9 mouse cellular contexts compared by ENCODE assay signal in the genomic region with DNA sequence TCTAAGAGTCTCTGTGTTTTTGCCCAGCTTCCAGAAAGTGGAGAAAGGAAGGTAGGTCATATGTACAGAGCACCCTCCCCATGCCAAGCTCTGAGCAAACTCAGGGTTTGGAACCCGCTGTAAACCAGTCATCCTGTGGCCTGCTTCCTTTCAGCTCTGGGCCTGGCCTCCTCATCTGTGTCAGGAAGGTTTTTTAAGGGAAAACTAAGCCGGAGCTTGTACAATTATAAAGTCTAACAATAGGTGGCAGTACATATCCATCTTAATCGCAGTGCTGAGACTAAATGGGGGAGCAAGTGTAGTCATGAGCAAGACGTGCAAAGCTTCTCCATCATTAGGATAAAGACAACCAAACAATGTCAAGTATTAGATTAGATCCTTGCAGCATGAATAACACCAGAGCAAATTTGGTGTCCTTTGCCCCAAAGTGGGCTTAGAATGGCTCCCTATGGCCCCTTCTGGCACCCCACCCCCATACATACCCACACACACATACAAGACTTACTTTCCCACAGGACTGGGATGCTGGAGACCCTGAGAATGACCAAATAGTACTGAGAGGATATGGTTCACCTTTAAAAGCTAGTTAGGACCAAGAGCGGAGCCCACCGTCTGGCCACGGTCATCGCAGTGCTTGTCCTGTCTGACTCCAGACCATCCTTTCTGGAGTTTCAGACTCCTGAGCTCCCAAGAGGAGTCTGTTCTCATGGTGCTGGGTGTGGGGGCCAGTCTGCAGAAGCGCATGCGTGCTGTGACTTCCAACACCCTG.
DNase-seq lines count a peak whose midpoint lies in the region; ATAC-seq lines count a peak whose summit lies in the region.
"Had no signal": no experiment of that assay in that cellular context is flagged by ENCODE, and none has a peak within 500 bp of the region (broad histone marks: within the 10 kb centered on the region; RNA-seq: fewer than 3 reads in every experiment).

No protein-coding gene starts in this region.

- no peaks in the 10 kb centered on the region for H3K36me3 ChIP-seq in intestine, embryonic 15.5 days

- no peak overlapping the region for H3K9ac ChIP-seq in intestine, embryonic 15.5 days

- no peak overlapping the region for H3K4me2 ChIP-seq in intestine, embryonic 15.5 days (replicated peaks)

- peak; percentile 43; the same call in 1 of the 2 replicates for ATAC-seq in intestine, embryonic 15.5 days

- no peak overlapping the region for H3K27ac ChIP-seq in intestine, embryonic 15.5 days
- H3K27ac ChIP-seq: macrophage had no signal

- H3K4me3 ChIP-seq in intestine, embryonic 15.5 days (replicated peaks) = no peak overlapping the region

- no peaks in the 10 kb centered on the region for H3K9me3 ChIP-seq in intestine, embryonic 15.5 days

- no peaks in the 10 kb centered on the region for H3K27me3 ChIP-seq in intestine, embryonic 15.5 days (replicated peaks)

- WGBS in intestine, embryonic 15.5 days = 71% methylated on average over 10 of the region's 10 CpGs

- DNase-seq in kidney, postnatal 14 days = peak; percentile 34
- no peak for DNase-seq in kidney, postnatal 4 days
- peak; percentile 41 for DNase-seq in MEL-GATA-1-ER (ENCODE audit: extremely low read depth, low read depth)
- DNase-seq in embryo, embryonic 11 days = peak; percentile 68
- DNase-seq in naive thymus-derived CD4-positive, alpha-beta T cell, adult 2 months (ENCODE audit: low read depth) = peak; percentile 76
- DNase-seq in urinary bladder, postnatal 4 days (ENCODE audit: low spot score in 2 of 2) = no peak
- DNase-seq in layer of hippocampus, adult 11-12 months (ENCODE audit: low spot score) = no peak

- no peaks in the 10 kb centered on the region for H3K4me1 ChIP-seq in intestine, embryonic 15.5 days (replicated peaks)

Comparison
In these comparisons a context has a peak if more than half of its experiments do, and no peak if none do; other contexts are left out.
1. DNase-seq: peak in kidney, postnatal 14 days (single experiment), MEL-GATA-1-ER (single experiment), embryo, embryonic 11 days (single experiment) and naive thymus-derived CD4-positive, alpha-beta T cell, adult 2 months (single experiment); none in kidney, postnatal 4 days (0 of 2), urinary bladder, postnatal 4 days (0 of 2) and layer of hippocampus, adult 11-12 months (single experiment).